Mouse (Mus musculus) neural tube, embryonic 10.5 days (tissue): ENCODE measurements around the gene Lonrf2.

Experiments
- DNase-seq: peaks from one replicate; pipeline ENCODE4 v3.0.0-alpha.2; 2017; ENCODE audit warnings: low spot score; ENCODE audit errors: extremely low spot score

Lonrf2 gene

GRCm38 (mm10) chr1:38836477-38836872, at the start of gene Lonrf2:
TSS of gene Lonrf2 (minus strand) at chr1:38836711.
- DNase-seq = peak; percentile 37

DNA sequence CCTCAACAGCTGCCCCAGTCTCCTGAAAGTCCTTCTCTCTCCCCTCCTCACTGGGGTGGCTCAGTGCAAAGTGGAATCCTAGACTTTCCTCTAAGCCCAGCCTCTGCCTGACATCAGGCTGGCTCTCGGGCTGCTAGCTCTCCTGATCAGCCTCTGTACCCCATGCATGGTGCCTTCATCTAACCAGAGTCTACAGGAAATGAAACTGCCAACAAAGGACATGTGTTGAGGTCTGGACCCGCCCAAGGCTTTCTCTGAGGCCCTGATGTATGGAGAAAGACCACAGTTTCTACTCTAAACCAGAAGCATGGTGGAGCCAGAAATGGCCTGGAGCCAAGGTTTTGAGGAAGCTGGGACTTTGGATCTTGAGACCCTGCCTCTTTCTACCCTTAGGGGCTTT, 49.4 kb upstream of the Lonrf2 start:
- no peak for DNase-seq

GRCm38 (mm10) chr1:38883766-38884165, 47.3 kb upstream of the Lonrf2 start:
- DNase-seq = no peak

DNA sequence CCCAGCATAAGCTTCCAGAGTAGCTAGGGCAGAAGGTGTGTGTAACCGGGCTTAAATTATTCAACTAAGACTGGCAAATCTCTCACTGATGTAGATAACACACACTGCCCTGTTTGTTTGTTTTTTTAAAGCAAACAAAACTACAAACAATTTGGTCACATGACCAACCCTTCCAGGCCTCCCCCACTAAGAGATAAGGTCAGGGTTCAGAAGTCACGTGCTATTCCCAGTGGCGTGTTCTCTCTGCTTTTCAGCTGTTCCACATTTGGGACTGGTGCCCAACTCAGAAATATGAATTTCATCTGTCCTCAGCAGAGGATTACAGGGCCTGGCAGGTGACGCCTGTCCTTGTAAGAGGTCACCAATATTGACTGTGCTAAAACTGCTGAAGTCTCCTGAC, 46.2 kb upstream of the Lonrf2 start:
- DNase-seq = no peak

DNA sequence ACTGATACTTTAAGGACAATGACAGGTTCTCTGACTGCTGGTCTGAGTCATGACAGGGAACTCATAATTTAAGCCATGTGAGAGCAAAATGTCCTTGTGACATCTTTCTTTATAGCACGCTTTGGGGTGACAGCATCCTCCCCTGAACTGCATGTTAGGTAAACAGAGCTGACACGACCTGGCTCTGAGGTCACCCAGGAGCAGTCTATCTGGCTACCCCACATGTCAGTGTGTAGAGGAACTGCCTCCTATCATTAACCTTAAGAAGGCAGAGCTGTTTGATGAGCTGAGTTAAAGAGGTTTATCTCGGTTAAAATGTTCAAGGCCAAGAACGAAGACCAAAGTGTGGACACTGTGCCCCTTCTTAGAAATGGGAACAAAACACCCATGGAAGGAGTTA, 44.9 kb upstream of the Lonrf2 start:
- no peak for DNase-seq

GRCm38 (mm10) chr1:38876671-38877382, 40.3 kb upstream of the Lonrf2 start:
- no peak for DNase-seq

- no peak for DNase-seq
These were observed 37.4 kb upstream of the Lonrf2 start for GRCm38 (mm10) chr1:38873911-38874310.

DNA sequence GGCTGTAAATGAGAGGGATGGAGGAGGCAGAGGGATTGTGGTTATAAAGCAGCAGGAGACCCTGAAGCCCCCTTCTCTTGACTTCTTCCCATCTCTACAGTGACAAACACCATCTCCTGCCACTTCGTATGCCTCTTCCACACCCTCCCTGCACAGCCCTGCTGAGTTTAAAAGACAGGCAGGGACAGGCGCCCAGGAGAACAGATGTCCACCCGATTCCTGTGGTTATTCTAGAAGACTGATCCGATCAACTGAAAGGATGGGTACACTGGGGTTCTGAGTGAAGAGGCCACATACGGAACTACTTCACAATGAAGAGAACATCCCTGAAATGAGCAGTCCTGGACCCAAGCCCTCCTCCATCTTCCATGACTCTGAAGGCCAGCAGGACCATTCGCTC, 35.3 kb upstream of the Lonrf2 start:
- DNase-seq = no peak

DNA sequence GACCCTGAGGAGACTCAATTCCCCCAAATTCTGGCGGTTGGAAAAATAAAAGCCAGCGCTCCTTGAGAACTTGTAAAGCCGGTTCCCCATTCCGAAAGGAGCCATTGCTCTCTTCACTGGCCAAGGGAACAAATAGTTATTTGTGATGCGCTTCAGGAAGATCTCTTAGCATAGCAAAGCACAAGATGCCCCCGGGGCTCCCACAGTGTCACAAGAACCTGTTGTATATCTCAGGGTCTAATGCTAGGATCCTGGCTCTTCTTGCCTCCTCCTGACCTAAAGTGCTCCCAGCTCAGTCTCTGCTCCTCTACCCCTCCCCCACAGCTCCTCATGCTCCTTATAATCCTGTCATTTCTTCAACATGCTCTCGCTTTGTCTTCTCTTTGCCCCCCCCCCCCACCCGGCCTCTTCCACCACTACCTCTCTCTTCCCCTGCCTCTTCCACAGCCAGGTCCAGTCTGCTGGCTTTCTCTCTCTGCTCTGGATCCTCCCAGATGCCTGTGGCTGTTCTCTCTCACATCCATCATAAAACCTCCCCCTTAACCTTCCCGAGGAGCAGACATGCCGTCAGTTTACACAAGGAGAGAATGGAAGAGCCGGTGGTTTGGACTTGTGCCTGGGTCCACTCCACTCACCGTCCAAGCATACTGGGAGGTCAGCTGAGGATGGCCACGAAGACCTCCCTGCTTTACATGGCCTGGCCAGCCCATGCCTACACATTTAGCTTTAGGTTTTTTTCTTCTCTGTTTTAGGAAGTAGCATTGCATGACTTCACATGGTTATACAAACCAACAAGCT, 33.1 kb upstream of the Lonrf2 start:
- no peak for DNase-seq

- no peak for DNase-seq
These were observed 29.7 kb upstream of the Lonrf2 start for GRCm38 (mm10) chr1:38866242-38866641.

DNA sequence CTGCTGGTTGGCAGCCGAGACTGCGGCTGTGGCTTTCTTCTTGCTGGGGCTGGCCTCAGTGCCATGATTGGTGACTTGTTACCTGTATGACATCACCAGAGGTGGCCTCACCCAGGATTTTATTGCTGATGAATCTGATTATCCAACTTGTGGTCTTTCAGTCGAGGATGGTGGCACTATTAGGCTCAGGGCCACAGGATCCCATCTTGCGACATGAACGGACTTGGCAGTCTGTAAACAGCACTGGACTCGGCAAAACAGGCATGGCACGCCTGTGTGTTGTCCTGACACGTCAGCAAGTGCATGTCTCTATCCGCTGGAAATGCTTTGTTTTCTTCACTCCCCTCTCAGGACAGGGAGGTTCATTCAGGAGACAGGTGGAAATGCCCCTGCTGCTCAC, 27.8 kb upstream of the Lonrf2 start:
- no peak for DNase-seq

GRCm38 (mm10) chr1:38862213-38862612, 25.7 kb upstream of the Lonrf2 start:
- DNase-seq = no peak

GRCm38 (mm10) chr1:38860867-38861524, 24.5 kb upstream of the Lonrf2 start:
- DNase-seq = no peak

DNA sequence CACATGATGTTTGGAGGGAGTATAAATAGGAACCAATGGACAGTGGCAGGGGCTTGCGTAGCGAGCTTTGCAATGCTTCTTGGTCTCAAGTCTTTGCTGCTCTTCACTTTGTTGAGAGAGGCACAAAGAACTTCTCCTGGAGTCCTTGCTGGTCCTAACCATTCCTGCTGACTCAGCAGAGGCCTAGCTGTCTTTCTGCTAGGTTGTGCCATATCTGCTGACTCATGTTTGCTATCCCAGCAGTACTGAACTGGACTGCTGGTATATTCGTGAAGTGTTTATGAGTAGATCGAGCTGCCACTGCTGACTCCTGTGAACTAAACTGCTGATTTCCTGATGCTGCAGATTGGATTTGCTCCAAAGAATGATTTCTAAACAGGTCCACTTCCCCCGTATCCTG, 23.7 kb upstream of the Lonrf2 start:
- no peak for DNase-seq

DNA sequence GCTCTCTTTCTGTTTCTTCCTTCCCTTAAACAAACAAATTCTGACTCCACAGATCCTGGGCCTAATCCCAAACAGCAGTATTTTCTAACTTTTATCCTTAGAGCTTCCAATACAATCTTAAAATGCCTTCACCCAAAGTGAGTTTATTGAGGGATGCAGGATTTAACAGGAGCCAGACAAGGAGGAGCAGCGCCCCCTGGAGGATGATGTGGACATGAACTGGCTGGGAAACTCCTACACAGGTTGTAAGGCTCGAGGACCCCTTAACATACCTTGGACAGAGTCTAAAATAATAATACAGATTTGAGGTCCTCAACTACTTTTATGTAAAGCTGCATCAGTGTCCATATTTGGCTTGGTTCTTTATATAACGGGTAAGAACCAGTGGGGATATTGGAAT, 19.7 kb upstream of the Lonrf2 start:
- peak; percentile 72 for DNase-seq

GRCm38 (mm10) chr1:38852250-38852649, 15.7 kb upstream of the Lonrf2 start:
- DNase-seq = no peak

DNA sequence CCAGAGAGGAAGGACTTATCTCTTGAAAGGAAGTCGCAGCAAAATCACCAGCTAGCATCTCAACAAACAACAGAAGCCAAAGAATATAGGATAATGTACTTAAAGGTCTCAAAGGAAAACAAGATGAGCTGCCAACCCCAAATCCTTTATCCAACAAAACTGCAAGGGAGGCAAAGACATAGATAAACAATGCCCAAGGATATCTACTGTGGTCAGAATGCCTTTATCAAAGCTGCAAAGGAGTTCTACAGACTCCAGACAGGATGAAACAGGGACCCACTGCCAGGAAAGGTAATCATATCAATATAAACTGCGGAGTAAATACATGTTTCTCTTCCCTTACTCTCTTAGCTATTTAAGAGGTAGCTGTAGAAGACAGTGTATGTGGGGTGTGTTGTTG, 14.1 kb upstream of the Lonrf2 start:
- no peak for DNase-seq

GRCm38 (mm10) chr1:38848451-38849289, 12.2 kb upstream of the Lonrf2 start:
- no peak for DNase-seq

- DNase-seq = peak; percentile 43
These were observed 11.5 kb upstream of the Lonrf2 start for GRCm38 (mm10) chr1:38847975-38848374.

GRCm38 (mm10) chr1:38843275-38843674, 6.8 kb upstream of the Lonrf2 start:
- DNase-seq = no peak

DNA sequence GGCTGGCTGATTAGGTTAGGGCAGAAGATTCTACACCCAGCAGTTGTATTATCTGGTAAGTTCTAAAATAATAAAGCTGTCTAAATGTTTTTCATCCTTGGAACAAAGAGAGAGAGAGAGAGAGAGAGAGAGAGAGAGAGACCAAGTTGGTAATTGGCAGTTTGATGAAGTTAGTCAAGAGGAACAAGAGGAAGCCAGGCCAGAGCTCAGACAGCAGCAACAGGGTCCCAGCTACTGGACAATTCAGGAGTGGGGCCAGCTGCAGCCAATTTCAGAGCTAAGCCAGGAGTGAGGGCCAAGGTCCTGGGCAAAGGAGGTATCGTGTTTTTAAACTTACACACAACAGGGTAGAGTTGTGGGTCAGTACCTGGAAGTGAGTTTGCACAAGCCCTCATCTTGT, 6.3 kb upstream of the Lonrf2 start:
- no peak for DNase-seq
